Mouse (Mus musculus) heart, embryonic 16.5 days (tissue): ENCODE results near the gene Dnm2. TPM values are rescaled to one million over a fixed set of nuclear protein-coding genes. Genes with fewer than 3 reads are reported as not detected.

ENCODE experiments used
- ATAC-seq: fragments of 200-750 bp; cut with Nextera tagmentation; replicated peaks from 2 replicates; pipeline ENCODE4 v1.8.0; 2017; ENCODE audit warnings: moderate number of reproducible peaks; ENCODE audit not compliant: insufficient read depth, low FRiP score; ENCODE audit errors: extremely low read depth
- H3K27ac ChIP-seq: fragments of 300-500 bp; sonication (generic); 2 replicates; pipeline ENCODE4 v1.5.1; 2014; ENCODE audit warnings: mild to moderate bottlenecking, low read length, control low read depth, moderate library complexity
- H3K27me3 ChIP-seq: fragments of 300-500 bp; sonication (generic); 2 replicates; pipeline ENCODE4 v1.6.1; 2014; ENCODE audit warnings: low read length, mixed read lengths; ENCODE audit not compliant: control insufficient read depth, insufficient read depth
- H3K36me3 ChIP-seq: fragments of 300-500 bp; sonication (generic); 2 replicates; pipeline ENCODE4 v1.6.1; 2014; ENCODE audit not compliant: control insufficient read depth, insufficient read depth
- H3K4me1 ChIP-seq: fragments of 300-500 bp; sonication (generic); 2 replicates; pipeline ENCODE4 v1.6.1; 2014; ENCODE audit warnings: low read length, mixed read lengths; ENCODE audit not compliant: control insufficient read depth, insufficient read depth
- H3K4me2 ChIP-seq: fragments of 300-500 bp; sonication (generic); 2 replicates; pipeline ENCODE4 v1.6.1; 2014; ENCODE audit warnings: low read depth, mild to moderate bottlenecking, control low read depth, low read length
- H3K4me3 ChIP-seq: fragments of 300-500 bp; sonication (generic); 2 replicates; pipeline ENCODE4 v1.5.1; 2014; ENCODE audit warnings: mild to moderate bottlenecking, control low read depth, low read length
- H3K9ac ChIP-seq: fragments of 300-500 bp; sonication (generic); 2 replicates; pipeline ENCODE4 v1.6.1; 2014; ENCODE audit warnings: low read length, control low read depth
- H3K9me3 ChIP-seq: fragments of 300-500 bp; sonication (generic); replicated peaks from 2 replicates; pipeline ENCODE4 v1.6.1; 2016; ENCODE audit warnings: low read length; ENCODE audit not compliant: control insufficient read depth
- WGBS: fragments of 180-500 bp; shearing (Covaris S2); extraction: QIAGEN DNeasy Blood & Tissue Kit; methylation state at CpG from one replicate; pipeline ENCODE4 v1.1.7; 2014; 5-methylcytosine and 5-hydroxymethylcytosine counted together
- polyA plus RNA-seq: library from polyadenylated mRNA; unstranded; fragments of >200 nt; fragmentation: Nextera tagmentation; extraction: Ambion mirVana; gene quantifications from 2 replicates; pipeline ENCODE4 v1.2.1, GENCODE M21; 2015

Gene Dnm2
- polyA plus RNA-seq, 1 experiment from 2014 or later: 75.0 TPM

DNA sequence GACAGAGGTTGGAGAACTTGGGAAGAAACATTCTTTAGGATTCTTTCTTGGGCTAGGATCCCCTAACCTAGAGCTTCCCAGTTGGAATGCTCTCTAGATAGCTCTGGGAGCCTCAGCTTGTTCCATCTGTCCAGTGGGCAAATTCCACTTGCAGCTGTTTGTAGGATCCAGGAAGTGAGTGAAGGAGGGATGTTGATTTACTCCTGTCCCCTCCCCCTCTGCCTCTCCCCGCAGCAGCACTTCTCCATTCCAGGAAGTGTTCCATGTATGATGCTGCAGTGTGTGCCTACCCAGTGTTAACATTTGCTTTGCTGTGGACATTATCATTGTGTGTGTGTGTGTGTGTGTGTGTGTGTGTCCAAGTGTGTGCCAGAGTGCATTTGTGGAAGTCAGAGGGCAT is 1.3 kb downstream of the Dnm2 start:
- Histone ChIP-seq H3K27me3 (no peaks in the 10 kb centered on the region), H3K4me3 (peak overlapping the region; percentile 72), H3K27ac (no peak overlapping the region; the same call in 1 of the 2 replicates), H3K9ac (peak overlapping the region; percentile 83), H3K4me1 (peaks cover 37% of the 10 kb centered on the region), H3K4me2 (peak overlapping the region; percentile 92), H3K36me3 (0 out of 2 replicates have a peak, but pooled peaks cover 2% of the 10 kb centered on the region), H3K9me3 (no peaks in the 10 kb centered on the region)
- WGBS: 5% methylated on average over 1 of the region's 1 CpGs
- ATAC-seq: no peak

DNA sequence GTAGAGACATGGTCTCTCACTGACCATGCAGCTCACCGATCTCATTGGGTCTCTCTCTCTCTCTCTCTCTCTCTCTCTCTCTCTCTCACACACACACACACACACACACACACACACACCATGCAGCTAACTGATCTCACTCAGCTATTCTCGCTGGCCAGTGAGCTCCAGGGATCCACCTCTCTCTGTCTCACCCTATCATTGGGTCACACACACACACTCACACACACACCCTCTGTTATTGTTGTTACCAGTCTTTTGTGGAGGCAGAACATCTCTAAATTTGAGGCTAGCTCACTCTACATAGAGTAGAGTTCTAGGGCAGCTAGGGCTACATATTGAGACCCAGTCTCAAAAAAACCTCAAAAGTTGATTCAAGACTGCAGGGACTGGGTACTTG is 1.8 kb downstream of the Dnm2 start:
- peaks cover 37% of the 10 kb centered on the region for H3K4me1 ChIP-seq
- ATAC-seq: no peak
- 0 out of 2 replicates have a peak, but pooled peaks cover under 1% of the 10 kb centered on the region for H3K36me3 ChIP-seq
- no peak overlapping the region for H3K27ac ChIP-seq
- H3K4me2 ChIP-seq: peak overlapping the region; percentile 92; the same call in 1 of the 2 replicates
- H3K4me3 ChIP-seq: no peak overlapping the region
- H3K9me3 ChIP-seq: no peaks in the 10 kb centered on the region
- WGBS: 66% methylated on average over 2 of the region's 2 CpGs
- no peaks in the 10 kb centered on the region for H3K27me3 ChIP-seq
- no peak overlapping the region for H3K9ac ChIP-seq

DNA sequence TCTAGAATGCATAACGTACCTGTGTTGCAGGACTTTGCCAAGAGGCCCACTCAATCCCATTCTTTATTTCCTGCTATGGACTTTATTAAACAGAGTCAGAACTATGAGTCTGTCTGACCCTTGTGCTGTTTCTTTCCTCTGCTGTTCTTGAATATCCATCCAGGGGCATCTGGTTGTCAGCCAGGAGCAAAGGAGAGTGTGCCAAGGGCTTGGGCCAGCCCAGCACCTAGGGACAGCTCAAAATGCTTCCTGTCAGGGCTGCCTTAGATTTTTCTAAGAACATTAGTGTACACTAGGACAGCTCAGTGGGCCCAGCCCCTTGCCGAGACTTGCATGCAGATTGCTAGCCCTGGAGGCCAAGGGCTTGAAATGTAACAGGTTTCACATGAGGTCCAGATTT is 3.1 kb downstream of the Dnm2 start:
- H3K4me1 ChIP-seq: peaks cover 37% of the 10 kb centered on the region
- no peaks in the 10 kb centered on the region for H3K36me3 ChIP-seq
- no peaks in the 10 kb centered on the region for H3K27me3 ChIP-seq
- 68% methylated on average over 2 of the region's 2 CpGs for WGBS
- H3K9me3 ChIP-seq: no peaks in the 10 kb centered on the region
- no peak for ATAC-seq
- H3K27ac ChIP-seq: 0 out of 2 replicates have a peak overlapping the region, but pooled peaks have one; percentile 13
- peak overlapping the region; percentile 26 for H3K9ac ChIP-seq
- H3K4me3 ChIP-seq: no peak overlapping the region
- no peak overlapping the region for H3K4me2 ChIP-seq

DNA sequence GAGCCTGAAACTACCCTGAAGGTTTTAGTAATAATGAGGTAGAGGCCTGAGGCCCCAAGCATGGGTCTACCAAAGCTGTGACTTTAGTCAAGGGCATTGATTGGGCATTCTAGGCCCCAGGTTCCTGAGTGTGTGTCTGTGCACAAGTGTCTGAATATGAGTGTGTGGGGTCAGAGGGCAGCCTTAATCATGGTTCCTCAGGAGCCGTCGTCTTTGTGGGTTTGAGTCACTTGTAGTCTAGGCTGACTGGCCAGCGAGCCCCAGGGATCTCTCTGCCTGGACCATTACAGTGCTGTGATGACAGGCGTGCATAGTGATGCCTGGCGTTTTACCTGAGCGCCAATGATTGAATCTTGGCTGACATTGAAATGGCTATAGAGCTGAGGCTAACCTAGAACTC is 3.5 kb downstream of the Dnm2 start:
- H3K4me2 ChIP-seq: no peak overlapping the region
- H3K9ac ChIP-seq: peak overlapping the region; percentile 26
- ATAC-seq: no peak
- no peak overlapping the region for H3K27ac ChIP-seq
- H3K27me3 ChIP-seq: no peaks in the 10 kb centered on the region
- H3K36me3 ChIP-seq: no peaks in the 10 kb centered on the region
- WGBS: 73% methylated on average over 6 of the region's 6 CpGs
- no peaks in the 10 kb centered on the region for H3K9me3 ChIP-seq
- H3K4me1 ChIP-seq: peaks cover 37% of the 10 kb centered on the region
- no peak overlapping the region for H3K4me3 ChIP-seq

DNA sequence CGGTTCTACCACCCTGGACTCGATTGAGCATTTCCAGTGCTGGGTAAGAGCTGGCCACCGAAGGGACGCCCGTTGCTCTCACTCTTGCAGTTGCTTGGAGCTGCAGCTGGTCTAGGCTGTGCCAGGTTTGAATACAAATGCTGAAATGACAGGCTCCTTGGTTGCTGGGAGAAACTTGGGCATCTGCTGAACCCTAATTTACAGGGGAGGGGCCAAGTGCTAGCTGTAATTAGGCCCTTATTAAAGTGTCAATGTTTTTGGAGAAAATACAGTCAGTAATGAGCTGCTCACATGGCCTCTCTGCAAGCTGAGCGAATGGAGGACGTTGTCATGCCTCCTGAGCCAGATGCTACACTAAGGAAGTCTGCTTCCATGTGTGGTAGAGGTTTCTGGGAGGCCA is 6.0 kb downstream of the Dnm2 start:
- Histone ChIP-seq H3K4me2 (no peak overlapping the region), H3K36me3 (no peaks in the 10 kb centered on the region), H3K9me3 (no peaks in the 10 kb centered on the region), H3K27ac (no peak overlapping the region), H3K4me1 (peaks cover 45% of the 10 kb centered on the region), H3K9ac (no peak overlapping the region), H3K27me3 (no peaks in the 10 kb centered on the region), H3K4me3 (no peak overlapping the region)
- no peak for ATAC-seq
- WGBS: 87% methylated on average over 7 of the region's 7 CpGs

DNA sequence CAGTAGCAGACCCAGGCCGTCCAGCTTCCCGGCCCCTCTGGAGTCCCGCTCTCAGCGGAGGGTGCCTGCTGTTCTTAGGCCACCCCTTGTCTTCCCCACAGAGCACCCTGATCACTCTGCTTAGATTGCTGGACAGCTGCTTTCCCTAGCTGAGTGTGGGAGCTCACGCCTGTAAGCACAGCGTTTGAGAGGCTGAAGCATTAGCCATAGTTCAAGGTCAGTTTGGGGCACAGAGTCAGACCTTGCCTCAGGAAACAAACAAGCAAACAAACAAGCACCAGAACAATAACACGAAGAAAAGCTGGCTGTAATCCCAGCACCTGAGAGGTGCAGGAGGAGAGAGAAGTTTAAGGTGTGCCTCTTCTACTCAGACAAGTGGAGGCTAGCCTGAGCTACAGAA is 7.4 kb downstream of the Dnm2 start:
- Histone ChIP-seq H3K27ac (no peak overlapping the region), H3K4me1 (peaks cover 48% of the 10 kb centered on the region), H3K4me3 (no peak overlapping the region), H3K4me2 (no peak overlapping the region), H3K36me3 (no peaks in the 10 kb centered on the region), H3K27me3 (no peaks in the 10 kb centered on the region), H3K9ac (no peak overlapping the region), H3K9me3 (no peaks in the 10 kb centered on the region)
- WGBS: 85% methylated on average over 7 of the region's 7 CpGs
- no peak for ATAC-seq

DNA sequence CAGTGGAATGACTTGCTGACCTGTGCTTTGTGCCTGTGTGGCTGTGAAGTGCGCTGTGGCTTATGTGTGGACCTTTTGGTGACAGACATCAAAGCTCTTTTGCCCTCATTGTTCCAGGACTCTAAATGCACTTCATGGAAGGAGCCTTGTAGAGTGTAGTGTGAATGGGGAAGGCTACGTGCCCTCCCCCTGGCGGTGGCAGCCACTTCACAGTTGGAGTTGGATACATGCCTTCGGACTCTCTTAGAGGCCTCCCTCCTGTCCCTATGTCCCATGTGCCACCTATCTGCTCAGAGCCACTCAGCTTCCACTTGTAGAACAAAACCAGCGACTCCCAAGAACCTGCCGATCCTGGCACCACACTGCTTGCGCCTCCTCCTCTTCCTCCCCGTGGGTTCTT is 9.1 kb downstream of the Dnm2 start:
- H3K9ac ChIP-seq: no peak overlapping the region
- H3K27ac ChIP-seq: peak overlapping the region; percentile 55
- ATAC-seq: no peak
- no peaks in the 10 kb centered on the region for H3K36me3 ChIP-seq
- no peak overlapping the region for H3K4me3 ChIP-seq
- no peaks in the 10 kb centered on the region for H3K27me3 ChIP-seq
- no peaks in the 10 kb centered on the region for H3K9me3 ChIP-seq
- no peak overlapping the region for H3K4me2 ChIP-seq
- H3K4me1 ChIP-seq: peaks cover 47% of the 10 kb centered on the region
- 67% methylated on average over 8 of the region's 8 CpGs for WGBS

DNA sequence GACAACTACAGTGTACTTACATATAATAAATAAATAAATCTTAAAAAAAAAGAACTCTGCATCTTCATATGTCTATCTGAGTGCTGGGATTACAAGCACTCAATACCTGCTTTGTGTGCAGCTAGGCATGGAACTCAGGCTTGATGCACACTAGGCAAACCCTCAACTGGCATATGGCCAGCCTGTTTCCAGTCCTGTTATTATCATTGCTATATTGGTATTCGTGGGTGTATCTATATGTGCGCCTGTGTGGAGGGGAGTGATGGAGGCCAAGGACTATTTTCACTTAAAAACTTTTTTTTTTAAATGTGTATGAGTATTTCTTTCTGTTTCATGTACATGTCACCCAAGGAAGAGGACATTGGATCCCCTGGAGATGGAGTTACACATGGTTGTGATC is 9.7 kb downstream of the Dnm2 start:
- H3K4me1 ChIP-seq: peaks cover 51% of the 10 kb centered on the region
- no peaks in the 10 kb centered on the region for H3K9me3 ChIP-seq

DNA sequence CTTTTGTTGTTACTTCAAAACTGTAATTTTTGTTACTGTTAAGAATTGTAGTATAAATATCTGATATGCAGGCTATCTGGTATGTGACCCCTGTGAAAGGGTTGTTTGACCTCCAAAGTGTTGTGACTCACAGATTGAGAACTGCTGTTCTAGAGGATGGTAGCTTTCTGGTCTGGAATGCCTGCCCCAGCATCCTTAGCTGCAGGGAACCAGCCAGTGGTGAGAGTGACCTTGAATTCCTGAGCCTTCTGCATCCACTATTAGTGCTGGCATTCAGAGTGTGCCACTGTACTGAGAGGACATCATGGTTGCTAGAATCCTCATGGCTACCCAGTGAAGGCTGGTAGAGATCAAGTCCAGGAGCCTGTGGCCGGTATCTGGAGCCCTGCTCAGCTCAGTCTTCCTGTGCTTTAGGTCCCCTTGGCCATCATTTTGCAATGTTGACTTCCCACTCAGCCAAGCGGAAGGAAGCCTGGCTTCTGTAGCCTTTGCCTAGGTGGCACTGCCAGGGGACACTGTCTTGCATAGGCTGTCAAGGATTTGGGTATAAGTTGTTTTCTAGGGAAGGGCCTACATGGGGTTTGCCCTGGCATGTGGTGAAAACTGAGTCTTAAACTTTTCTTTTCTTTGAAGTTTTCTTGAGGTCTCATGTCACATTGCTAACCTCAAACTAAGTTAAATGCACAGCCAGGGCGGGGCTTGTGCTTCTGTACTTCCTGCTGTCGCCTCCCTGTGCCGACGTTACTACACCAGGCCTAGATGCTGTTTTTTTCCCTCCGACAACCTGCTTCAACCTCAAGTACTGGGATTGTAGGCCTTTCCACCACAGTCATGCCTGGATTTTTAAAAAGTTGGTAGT is 11.3 kb downstream of the Dnm2 start:
- H3K36me3 ChIP-seq: no peaks in the 10 kb centered on the region
- H3K9ac ChIP-seq: no peak overlapping the region
- WGBS: 78% methylated on average over 7 of the region's 7 CpGs
- peaks cover 49% of the 10 kb centered on the region for H3K4me1 ChIP-seq
- H3K27ac ChIP-seq: peak overlapping the region; percentile 66
- peak; percentile 21; the same call in 1 of the 2 replicates for ATAC-seq
- no peaks in the 10 kb centered on the region for H3K27me3 ChIP-seq
- H3K9me3 ChIP-seq: no peaks in the 10 kb centered on the region
- no peak overlapping the region for H3K4me2 ChIP-seq
- H3K4me3 ChIP-seq: no peak overlapping the region

More for the DNA sequence above, 9.7 kb downstream of the Dnm2 start:
- H3K36me3 ChIP-seq: no peaks in the 10 kb centered on the region
- H3K4me3 ChIP-seq: no peak overlapping the region
- 64% methylated on average over 2 of the region's 2 CpGs for WGBS
- ATAC-seq: no peak
- no peaks in the 10 kb centered on the region for H3K27me3 ChIP-seq
- no peak overlapping the region for H3K4me2 ChIP-seq
- no peak overlapping the region for H3K9ac ChIP-seq
- no peak overlapping the region for H3K27ac ChIP-seq
